Mouse (Mus musculus) bone marrow macrophage, adult 2 months (primary cell): ENCODE results near the gene Kmt2c.

ENCODE experiments used
- CTCF ChIP-seq: IDR thresholded peaks from 2 replicates; pipeline ENCODE4 v1.5.1; 2012; ENCODE audit warnings: low read depth, mild to moderate bottlenecking, low read length, moderate library complexity
- POLR2A ChIP-seq: IDR thresholded peaks from 2 replicates; pipeline ENCODE4 v1.6.1; 2012; ENCODE audit warnings: mild to moderate bottlenecking, low read depth, low read length, borderline replicate concordance

GRCm38 (mm10) chr5:25252825-25253544 lies 245.6 kb downstream of the Kmt2c start:
- no peak for TF ChIP-seq CTCF
- no peak for TF ChIP-seq POLR2A
